Mouse (Mus musculus) MEL-GATA-1-ER (cell line): Measurements from ENCODE around the gene Myrfl.

ENCODE experiments used
- DNase-seq: peaks from one replicate; pipeline ENCODE4 v3.0.0-alpha.2; 2012; ENCODE audit warnings: low read depth; ENCODE audit errors: extremely low read depth

Gene Myrfl

GRCm38 (mm10) chr10:116828099-116828498 is 68.6 kb downstream of the Myrfl start:
- no peak for DNase-seq

DNA sequence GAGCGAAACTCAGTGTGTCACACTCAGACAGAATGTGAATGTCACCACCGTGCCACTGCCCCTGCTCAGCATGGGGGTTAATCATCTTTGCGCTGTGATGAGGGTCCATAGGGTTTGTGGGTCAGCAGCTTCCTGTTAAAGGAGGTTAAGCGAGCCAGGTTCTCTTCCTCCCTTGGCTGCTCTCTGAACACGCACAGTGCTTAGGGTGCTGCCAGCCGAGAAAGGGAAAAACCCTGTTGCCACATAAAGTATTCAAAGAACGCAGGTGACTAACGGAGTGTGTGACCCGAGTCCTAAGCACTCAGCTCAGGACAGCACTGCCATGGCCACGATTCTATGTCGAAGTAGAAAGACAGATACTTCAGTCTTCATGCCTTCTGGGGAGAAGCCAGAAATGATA is 69.4 kb downstream of the Myrfl start:
- DNase-seq: no peak

DNA sequence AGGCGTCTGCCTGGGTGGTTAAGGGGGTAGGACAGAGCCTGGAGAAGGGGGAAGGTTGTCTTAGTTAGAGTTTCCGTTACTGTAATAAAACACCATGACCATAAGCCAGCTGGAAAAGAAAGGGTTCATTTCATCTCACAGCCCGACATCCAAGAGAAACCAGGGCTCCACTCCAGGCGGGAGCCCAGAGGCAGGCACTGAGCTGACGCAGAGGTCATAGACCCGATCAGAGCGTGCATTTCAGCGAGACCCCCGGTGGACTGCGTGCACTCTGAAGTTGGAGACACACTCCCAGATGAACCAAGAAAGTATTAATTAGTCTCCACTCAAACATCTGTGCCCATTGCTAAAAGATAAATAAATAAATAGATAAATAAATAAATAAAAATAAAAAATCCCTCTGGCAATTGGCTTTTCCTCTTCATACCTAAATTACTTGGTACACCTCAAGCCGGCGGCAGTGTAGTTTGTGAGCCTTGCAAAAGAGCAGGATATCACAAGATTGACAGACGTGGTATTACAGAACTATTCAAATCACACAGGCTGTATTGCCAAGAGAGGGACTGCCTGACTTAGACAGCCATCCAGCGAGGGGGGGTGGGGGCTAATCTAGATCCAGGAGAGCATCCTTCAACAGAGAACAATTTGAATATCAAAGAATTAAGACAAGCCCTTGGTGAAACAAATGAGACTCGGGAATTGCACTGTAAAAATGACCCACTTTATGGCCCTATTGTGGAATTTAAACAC is 81.2 kb downstream of the Myrfl start:
- DNase-seq: no peak

- DNase-seq: no peak
Measured at GRCm38 (mm10) chr10:116813150-116813549, 83.6 kb downstream of the Myrfl start.

DNA sequence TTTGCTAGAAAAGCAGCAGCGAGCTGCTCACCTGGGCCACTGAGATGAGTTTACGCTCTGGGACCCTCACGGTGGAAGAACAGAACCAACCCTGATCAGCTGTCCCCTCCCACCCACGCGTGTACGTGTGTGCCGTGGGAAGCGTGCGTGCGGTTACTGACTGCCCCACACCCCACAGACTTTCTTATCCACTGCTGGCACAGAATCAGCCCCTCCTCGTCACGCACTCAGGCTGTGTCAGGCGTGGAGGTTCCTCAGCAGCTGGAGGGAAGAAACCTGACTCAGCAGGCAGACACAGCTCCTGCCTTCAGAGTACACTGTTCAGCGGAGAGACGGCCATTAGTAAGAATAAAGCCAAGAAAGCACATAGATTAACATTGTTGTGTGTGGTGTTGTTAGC is 86.0 kb downstream of the Myrfl start:
- DNase-seq: no peak

DNA sequence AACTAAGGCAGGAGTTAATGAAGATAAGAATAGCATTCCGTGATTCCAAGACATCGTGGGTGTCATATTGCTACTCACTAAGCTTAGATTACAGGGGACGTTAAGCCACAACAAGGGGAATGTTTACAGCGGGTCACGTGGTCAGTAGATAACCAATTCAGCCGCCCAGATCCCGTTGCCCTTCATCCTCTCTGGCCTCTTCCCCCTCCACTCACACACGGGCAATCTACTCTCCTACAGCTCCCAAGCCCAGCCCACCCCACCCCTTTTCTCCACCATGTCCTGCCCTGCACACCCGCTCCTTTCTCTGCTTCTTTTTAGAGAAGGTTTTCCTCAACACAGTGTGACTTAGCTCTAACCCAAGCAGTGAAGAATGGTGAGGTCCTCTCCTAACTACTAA is 87.3 kb downstream of the Myrfl start:
- no peak for DNase-seq

GRCm38 (mm10) chr10:116808556-116809353 is 88.0 kb downstream of the Myrfl start:
- peak; percentile 12 for DNase-seq

- no peak for DNase-seq
Measured at GRCm38 (mm10) chr10:116802178-116802794, 94.4 kb downstream of the Myrfl start.

DNA sequence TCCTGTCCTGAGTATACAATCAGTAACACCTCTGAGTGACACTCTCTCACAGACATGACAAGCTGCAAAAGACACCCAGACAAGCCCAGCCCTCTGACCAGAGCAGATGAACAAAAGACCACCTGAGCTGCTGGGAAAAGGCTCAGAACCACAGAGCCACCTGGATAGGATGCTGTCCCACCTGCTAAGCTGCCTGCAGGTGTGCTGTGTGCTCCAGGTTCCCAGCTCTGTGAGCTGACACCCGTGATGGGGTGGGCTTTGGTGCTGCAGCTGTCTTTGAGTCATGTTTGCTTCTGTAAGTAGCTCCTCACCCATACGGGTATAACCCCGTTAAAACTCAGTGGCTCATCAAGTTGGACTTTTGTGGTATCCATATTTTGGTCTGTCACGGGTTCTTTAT is 95.4 kb downstream of the Myrfl start:
- no peak for DNase-seq

GRCm38 (mm10) chr10:116796066-116796465 is 100.7 kb downstream of the Myrfl start:
- DNase-seq: no peak

GRCm38 (mm10) chr10:116789096-116789495 is 107.6 kb downstream of the Myrfl start:
- peak; percentile 32 for DNase-seq

- no peak for DNase-seq
Measured at GRCm38 (mm10) chr10:116788431-116788830, 108.3 kb downstream of the Myrfl start.

GRCm38 (mm10) chr10:116784098-116784497 is 112.6 kb downstream of the Myrfl start:
- DNase-seq: no peak

- DNase-seq: no peak
Measured at GRCm38 (mm10) chr10:116783020-116783419, 113.7 kb downstream of the Myrfl start.

DNA sequence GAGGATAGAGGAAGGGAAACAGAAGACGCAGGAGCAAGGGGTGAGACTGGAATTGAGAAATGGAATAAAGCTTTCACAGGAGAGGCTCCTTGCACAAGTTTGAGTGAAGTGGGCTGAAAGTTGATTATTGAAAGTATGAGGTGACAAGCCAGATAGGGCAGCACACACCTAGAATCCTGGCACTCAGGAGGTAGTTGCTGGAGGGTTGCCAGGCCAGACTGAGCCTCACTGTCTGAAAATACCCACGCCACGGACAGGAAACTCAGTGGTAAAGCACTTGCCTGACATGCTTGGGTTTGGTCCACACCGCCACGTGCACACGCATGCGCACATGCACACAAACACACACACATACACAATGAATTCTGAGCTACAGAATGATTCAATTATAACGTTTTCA is 118.8 kb downstream of the Myrfl start:
- no peak for DNase-seq

- no peak for DNase-seq
Measured at GRCm38 (mm10) chr10:116776846-116777245, 119.9 kb downstream of the Myrfl start.

DNA sequence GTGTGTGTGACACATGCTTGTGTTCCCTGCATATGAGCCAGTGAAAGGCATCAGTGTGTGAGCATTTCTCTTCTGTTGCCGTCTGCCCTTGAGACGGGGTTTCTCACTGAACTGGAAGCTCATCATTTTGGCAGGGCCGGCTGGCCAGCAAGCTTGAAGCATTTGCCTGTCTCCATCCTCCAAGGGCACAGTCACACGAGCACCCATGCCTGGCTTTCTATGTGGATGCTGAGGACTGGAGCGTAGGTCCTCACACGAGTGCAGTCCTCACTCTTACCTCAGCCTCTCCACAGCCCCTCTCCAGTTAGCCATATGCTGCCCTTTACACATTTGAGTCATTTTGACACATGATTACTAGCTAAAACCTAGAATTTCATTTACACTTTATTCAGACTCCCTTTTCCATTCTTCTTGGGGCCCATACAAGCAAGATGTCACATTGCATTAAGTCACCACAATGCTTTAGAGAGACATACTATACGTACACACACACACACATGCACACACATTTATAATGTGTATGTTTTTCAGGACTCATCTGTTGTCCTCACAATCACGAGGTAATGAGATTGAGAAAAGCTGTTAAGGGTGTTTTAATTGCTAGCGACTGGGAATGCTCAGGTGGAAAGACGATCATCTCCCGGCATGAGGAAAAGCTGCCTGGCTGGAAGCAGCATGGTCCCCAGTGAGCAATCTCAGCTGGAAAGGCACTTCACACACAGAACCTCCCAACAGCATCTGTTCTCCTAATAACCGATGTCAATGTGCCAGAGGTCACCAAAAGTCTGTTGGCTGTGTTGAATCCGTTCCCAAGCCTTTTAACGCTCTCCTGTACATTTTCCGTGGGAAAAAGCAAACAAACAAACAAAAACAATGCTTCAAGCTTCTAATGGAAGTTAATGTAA is 122.6 kb downstream of the Myrfl start:
- no peak for DNase-seq

DNA sequence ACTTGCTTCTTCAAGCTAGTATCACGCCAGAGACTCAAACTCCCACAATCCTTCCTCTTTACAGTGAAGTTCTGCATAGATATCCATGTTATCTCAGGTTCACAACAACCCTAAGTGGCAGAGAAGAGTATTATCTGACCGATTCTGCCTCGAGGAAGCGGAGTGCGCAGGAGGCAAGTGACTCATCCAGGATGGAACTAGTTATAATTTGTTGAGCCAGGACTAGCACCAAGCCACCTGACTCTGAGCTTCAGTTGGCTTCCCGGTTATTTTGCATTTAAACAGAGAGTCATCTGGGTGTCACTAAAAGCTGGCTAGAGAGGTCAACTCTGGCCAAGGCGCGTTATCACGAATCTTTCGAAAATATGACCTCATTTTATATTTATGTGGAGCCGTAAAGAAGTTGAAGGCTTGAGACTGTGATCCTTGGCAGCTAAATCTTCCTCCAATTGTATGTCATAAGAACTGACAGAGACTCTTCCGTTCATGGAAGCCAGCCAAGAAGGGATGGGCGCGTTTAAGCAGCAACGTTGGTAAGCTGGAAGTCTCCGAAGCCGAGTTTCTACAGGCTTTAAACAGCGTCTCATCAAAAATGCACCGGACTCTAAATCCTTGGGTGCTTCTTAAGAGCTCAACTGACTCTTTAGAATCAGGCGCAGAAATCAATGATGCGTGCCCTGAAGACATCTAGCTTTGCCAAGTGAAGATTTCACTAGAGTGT is 125.3 kb downstream of the Myrfl start:
- DNase-seq: peak; percentile 89

GRCm38 (mm10) chr10:116768642-116769041 is 128.1 kb downstream of the Myrfl start:
- DNase-seq: peak; percentile 26

GRCm38 (mm10) chr10:116766525-116766924 is 130.2 kb downstream of the Myrfl start:
- no peak for DNase-seq
